Mouse (Mus musculus): Measurements from ENCODE around the gene Eif4a2. TPM values are rescaled to one million over a fixed set of nuclear protein-coding genes. Genes with fewer than 3 reads are reported as not detected.
"Not testable (repeated sequence)": the region's sequence is repeated elsewhere in the genome, so short reads cannot be mapped to it uniquely, and the experiment has no call there.

Gene Eif4a2
- total RNA-seq (2021), result 100 to 1,000 TPM; 380 to 417 TPM
- long read RNA-seq, experiment 1, transcript Eif4a2-201 (11 exons, 2,208 nt), result major isoform, 170 of 320 reads
- long read RNA-seq, experiment 1, transcript Eif4a2-203 (11 exons, 1,227 nt), result minor isoform, 67 of 320 reads
- long read RNA-seq, experiment 1, partial matches to known transcripts, result 12 of 320 reads
- long read RNA-seq, experiment 1, other reads (novel, unspliced or antisense), result 67 of 320 reads
- long read RNA-seq, experiment 2, transcript Eif4a2-203 (11 exons, 1,227 nt), result minor isoform, 94 of 419 reads
- long read RNA-seq, experiment 2, transcript Eif4a2-201 (11 exons, 2,208 nt), result major isoform, 234 of 419 reads
- long read RNA-seq, experiment 2, transcript Eif4a2-202 (11 exons, 2,708 nt), result minor isoform, 6 of 419 reads
- long read RNA-seq, experiment 2, partial matches to known transcripts, result 60 of 419 reads
- long read RNA-seq, experiment 2, other reads (novel, unspliced or antisense), result 20 of 419 reads

- DNase-seq, result peak; percentile 87 to 89
- intact Hi-C loops (cut with DNase I), result loop anchor here (2.0 kb wide), 1 partner anchor 21 kb away; no protein-coding TSS in a partner anchor
Measured at GRCm38 (mm10) chr16:23107231-23107942, at the start of gene Eif4a2. Gene Eif4a2 (plus strand): TSS chr16:23107444.

- DNase-seq; intact Hi-C loops (cut with DNase I): not testable (repeated sequence)
Measured at GRCm38 (mm10) chr16:23057668-23058447, 49.4 kb upstream of the Eif4a2 start, which contains the start of gene Kng1. Gene Kng1 (plus strand): TSS chr16:23057865.

GRCm38 (mm10) chr16:23059630-23060029 lies 47.6 kb upstream of the Eif4a2 start:
- intact Hi-C loops (cut with DNase I); DNase-seq: not testable (repeated sequence)

GRCm38 (mm10) chr16:23060781-23061325 lies 46.4 kb upstream of the Eif4a2 start:
- DNase-seq; intact Hi-C loops (cut with DNase I): not testable (repeated sequence)

GRCm38 (mm10) chr16:23077516-23077915 lies 29.7 kb upstream of the Eif4a2 start:
- intact Hi-C loops (cut with DNase I); DNase-seq: not testable (repeated sequence)

- intact Hi-C loops (cut with DNase I), result loop anchor here (5.0 kb wide), 1 partner anchor 865 kb away; no protein-coding TSS in a partner anchor
- DNase-seq, result not testable (repeated sequence)
Measured at GRCm38 (mm10) chr16:23087159-23087558, 20.1 kb upstream of the Eif4a2 start.

- intact Hi-C loops (cut with DNase I), result loop anchor here (1.0 to 5.0 kb wide), 2 partner anchors 48 to 865 kb away; no protein-coding TSS in a partner anchor
- not testable (repeated sequence) for DNase-seq
Measured at GRCm38 (mm10) chr16:23087712-23088111, 19.5 kb upstream of the Eif4a2 start.

- not testable (repeated sequence) for DNase-seq
- intact Hi-C loops (cut with DNase I), result loop anchor here (1.0 to 5.0 kb wide), 2 partner anchors 47 to 864 kb away; no protein-coding TSS in a partner anchor
Measured at GRCm38 (mm10) chr16:23088491-23088890, 18.8 kb upstream of the Eif4a2 start.

GRCm38 (mm10) chr16:23091345-23091744 lies 15.9 kb upstream of the Eif4a2 start:
- DNase-seq; intact Hi-C loops (cut with DNase I): not testable (repeated sequence)

GRCm38 (mm10) chr16:23093321-23093953 lies 13.8 kb upstream of the Eif4a2 start:
- no peak for DNase-seq
- intact Hi-C loops (cut with DNase I), result no loop called here

- intact Hi-C loops (cut with DNase I), result no loop called here
- DNase-seq, result no peak
Measured at GRCm38 (mm10) chr16:23094136-23094535, 13.1 kb upstream of the Eif4a2 start.

GRCm38 (mm10) chr16:23095581-23095980 lies 11.7 kb upstream of the Eif4a2 start:
- intact Hi-C loops (cut with DNase I); DNase-seq: not testable (repeated sequence)

- DNase-seq; intact Hi-C loops (cut with DNase I): not testable (repeated sequence)
Measured at GRCm38 (mm10) chr16:23096886-23097285, 10.4 kb upstream of the Eif4a2 start.

GRCm38 (mm10) chr16:23097290-23098104 lies 9.7 kb upstream of the Eif4a2 start:
- DNase-seq; intact Hi-C loops (cut with DNase I): not testable (repeated sequence)

GRCm38 (mm10) chr16:23098105-23098452 lies 9.2 kb upstream of the Eif4a2 start:
- intact Hi-C loops (cut with DNase I); DNase-seq: not testable (repeated sequence)

GRCm38 (mm10) chr16:23099632-23100031 lies 7.6 kb upstream of the Eif4a2 start:
- DNase-seq, result no peak
- intact Hi-C loops (cut with DNase I), result no loop called here

- DNase-seq, result no peak
- intact Hi-C loops (cut with DNase I), result no loop called here
Measured at GRCm38 (mm10) chr16:23100099-23100575, 7.1 kb upstream of the Eif4a2 start.

GRCm38 (mm10) chr16:23100613-23101012 lies 6.6 kb upstream of the Eif4a2 start:
- no peak for DNase-seq
- intact Hi-C loops (cut with DNase I), result no loop called here

Measured in gastrocnemius, postnatal 36 days (tissue).